Comparison of ENCODE assay signal across 8 mouse cellular contexts in the genomic region with DNA sequence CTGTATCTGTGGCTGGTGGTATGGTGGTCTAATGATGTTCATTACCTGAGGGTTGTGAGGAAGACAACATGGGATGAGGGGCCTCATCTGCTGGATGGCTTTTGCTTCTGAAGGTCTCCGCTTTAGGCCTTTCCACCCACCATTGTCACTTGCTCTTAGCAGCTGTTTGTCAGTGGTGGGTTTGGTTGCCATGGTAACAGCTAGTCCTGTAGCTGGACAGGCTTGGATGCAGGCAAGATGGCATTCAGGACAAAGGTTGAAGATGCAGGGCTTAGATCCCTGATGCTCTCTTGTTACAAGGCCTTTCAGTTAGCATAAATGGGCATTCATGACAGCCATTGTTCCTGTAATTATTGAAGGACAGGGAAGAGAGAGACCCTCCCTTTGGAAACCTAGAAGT. TPM values are rescaled to one million over a fixed set of nuclear protein-coding genes. Genes with fewer than 3 reads are reported as not detected.
DNase-seq lines count a peak whose midpoint lies in the region; ATAC-seq and TF ChIP-seq lines count a peak whose summit lies in the region.

A gene (plus strand): TSS at position 209 of the 400 bp plus-strand sequence.

- WGBS in kidney, adult 2 months, result 96% methylated on average over 1 of the region's 1 CpGs
- 100% methylated on average over 1 of the region's 1 CpGs for WGBS in large intestine, adult 2 months
- WGBS in midbrain, embryonic 13.5 days, result 0% methylated on average over 1 of the region's 1 CpGs

- no peaks in the 10 kb centered on the region for H3K36me3 ChIP-seq in kidney, adult 2 months (ENCODE audit: control insufficient read depth, insufficient read depth, low read length)
- H3K36me3 ChIP-seq in midbrain, embryonic 13.5 days, result peaks cover 9% of the 10 kb centered on the region; the same call in 1 of the 2 replicates

- DNase-seq in kidney, adult 2 months, result no peak
- DNase-seq in kidney, adult 18-20 months, result no peak
- DNase-seq in gonadal fat pad, adult 2 months (ENCODE audit: low read depth), result no peak
- DNase-seq in large intestine, adult 2 months (ENCODE audit: low read depth, low spot score), result no peak
- no peak for DNase-seq in spleen, postnatal 4 days (ENCODE audit: low spot score in 2 of 2)
- DNase-seq in thymus, postnatal 14 days, result no peak

- ATAC-seq in midbrain, embryonic 13.5 days, result no peak

- 0 out of 2 replicates have a peak within 1 kb of the TSS, but pooled peaks have one; percentile 6 for H3K4me2 ChIP-seq in midbrain, embryonic 13.5 days (replicated peaks)

- H3K9ac ChIP-seq in midbrain, embryonic 13.5 days (replicated peaks), result peak within 1 kb of the TSS; percentile 24

- TF ChIP-seq CTCF in kidney, adult 2 months (conservative IDR thresholded peaks at IDR 0.05; ENCODE audit: insufficient read depth, insufficient read length, low read depth, low read length), result no peak

- no peaks in the 10 kb centered on the region for H3K9me3 ChIP-seq in midbrain, embryonic 13.5 days

- no peak within 1 kb of the TSS for H3K27ac ChIP-seq in kidney, adult 2 months (ENCODE audit: insufficient read depth, low read depth, low read length)
- H3K27ac ChIP-seq in brown adipose tissue, adult 24 weeks (replicated peaks; ENCODE audit: low read depth, low read length), result no peak within 1 kb of the TSS
- peak within 1 kb of the TSS; percentile 68 for H3K27ac ChIP-seq in midbrain, embryonic 13.5 days

- TF ChIP-seq POLR2A in kidney, adult 2 months (IDR thresholded peaks at IDR 0.05; ENCODE audit: low read depth, low read length), result no peak

- peaks cover 14% of the 10 kb centered on the region; the same call in 1 of the 2 replicates for H3K4me1 ChIP-seq in kidney, adult 2 months (ENCODE audit: control insufficient read depth, insufficient read depth, low read length)
- no peaks in the 10 kb centered on the region for H3K4me1 ChIP-seq in brown adipose tissue, adult 24 weeks (ENCODE audit: control insufficient read depth, insufficient read depth, insufficient read length, low read length)
- peaks cover 59% of the 10 kb centered on the region for H3K4me1 ChIP-seq in midbrain, embryonic 13.5 days (replicated peaks)

- no peak within 1 kb of the TSS for H3K4me3 ChIP-seq in kidney, adult 2 months (ENCODE audit: insufficient read depth, low read depth, low read length)
- H3K4me3 ChIP-seq in brown adipose tissue, adult 24 weeks (ENCODE audit: insufficient read depth, low read depth, low read length), result no peak within 1 kb of the TSS
- no peak within 1 kb of the TSS for H3K4me3 ChIP-seq in midbrain, embryonic 13.5 days (replicated peaks)

- H3K27me3 ChIP-seq in kidney, adult 2 months (replicated peaks; ENCODE audit: control insufficient read depth, insufficient read depth, low read length), result no peaks in the 10 kb centered on the region
- H3K27me3 ChIP-seq in midbrain, embryonic 13.5 days, result peaks cover 6% of the 10 kb centered on the region; the same call in 1 of the 2 replicates

RNA-seq across cellular contexts. Expression of the gene that starts here (rescaled TPM):
- polyA plus RNA-seq in kidney, adult 2 months (2012; rRNA removed), result 19.0 and 19.8 TPM in 2 replicates
- 12.4 and 20.8 TPM in 2 replicates for polyA plus RNA-seq in brown adipose tissue, adult 24 weeks (2012; ENCODE audit: insufficient read depth, insufficient read length, missing spikeins)
- 18.3 and 18.9 TPM in 2 replicates for polyA plus RNA-seq in gonadal fat pad, adult 2 months (2012; rRNA removed)
- 39.9 and 51.4 TPM in 2 replicates for polyA plus RNA-seq in large intestine, adult 2 months (2012; rRNA removed)
- 49.3 and 54.0 TPM in 2 replicates for polyA plus RNA-seq in midbrain, embryonic 13.5 days (2015; fragmentation: Nextera tagmentation; extraction: Ambion mirVana)
